Mouse (Mus musculus): ENCODE measurements around the gene Rad51b.

Rad51b gene

DNA sequence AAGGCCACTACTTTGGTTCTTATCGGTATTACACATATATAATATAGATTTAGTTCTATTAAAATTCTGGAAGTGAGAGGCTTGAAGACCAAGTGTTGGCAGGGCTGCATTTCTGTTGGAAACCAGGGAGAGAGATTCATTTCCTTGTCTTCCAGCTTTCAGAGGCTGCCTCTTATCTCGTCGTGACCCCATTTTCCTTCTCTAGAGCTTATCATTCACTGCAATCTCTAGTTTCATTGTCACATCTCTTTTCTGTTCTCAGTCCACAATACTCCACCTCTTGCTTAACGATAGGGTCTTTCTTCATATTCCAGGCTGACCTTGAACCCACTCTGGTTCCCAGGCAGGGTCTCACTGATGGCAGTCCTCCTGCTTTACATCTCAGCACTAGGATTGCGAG, 202.7 kb downstream of the Rad51b start:
- no peak for DNase-seq

- DNase-seq = no peak
Observed at GRCm38 (mm10) chr12:79501877-79502276, 204.8 kb downstream of the Rad51b start.

GRCm38 (mm10) chr12:79502862-79503581, 205.9 kb downstream of the Rad51b start:
- no peak for DNase-seq

DNA sequence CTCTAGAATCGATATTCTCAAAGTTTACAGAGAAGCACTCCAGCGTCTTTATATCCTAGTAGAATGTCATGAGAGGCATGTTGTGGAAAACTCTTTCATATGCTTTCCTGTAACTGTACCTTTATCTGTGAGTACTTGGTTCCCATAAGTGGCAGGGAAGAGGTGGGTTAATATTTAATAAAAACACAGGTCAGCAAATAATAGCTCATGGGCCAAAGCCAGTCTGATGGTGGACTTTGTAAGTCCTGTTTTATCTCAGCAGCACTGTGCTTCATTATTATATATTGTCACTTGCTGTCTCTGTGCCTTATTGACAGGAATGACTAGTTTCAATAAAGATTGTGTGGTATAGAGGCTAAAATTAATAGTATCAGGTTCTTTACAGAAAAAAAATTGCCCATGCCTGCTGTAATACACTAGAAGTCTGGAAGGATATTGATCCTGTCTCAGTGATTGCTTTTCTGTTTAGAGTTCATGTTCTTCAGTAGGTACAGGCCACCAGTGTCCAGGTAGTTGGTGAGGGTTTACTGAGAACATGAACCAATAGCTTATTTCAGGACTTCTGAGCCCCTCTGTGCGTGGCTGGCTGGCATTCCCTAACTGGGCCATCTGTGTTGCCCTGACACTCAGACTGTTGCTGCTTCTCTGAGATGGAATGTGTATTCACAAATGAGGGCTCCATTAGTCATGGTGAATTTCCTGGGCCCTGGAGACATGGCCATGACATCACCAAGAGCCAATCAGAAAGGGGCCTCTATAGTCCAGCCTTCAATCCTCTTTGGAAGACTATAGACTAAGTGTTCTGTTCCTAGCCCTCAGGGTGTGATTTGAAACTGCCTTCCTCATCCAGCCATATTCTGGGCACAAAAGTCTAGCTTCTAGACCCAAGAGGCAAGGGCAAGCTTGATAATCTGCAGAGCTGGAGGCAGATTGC, 206.8 kb downstream of the Rad51b start:
- DNase-seq = no peak

DNA sequence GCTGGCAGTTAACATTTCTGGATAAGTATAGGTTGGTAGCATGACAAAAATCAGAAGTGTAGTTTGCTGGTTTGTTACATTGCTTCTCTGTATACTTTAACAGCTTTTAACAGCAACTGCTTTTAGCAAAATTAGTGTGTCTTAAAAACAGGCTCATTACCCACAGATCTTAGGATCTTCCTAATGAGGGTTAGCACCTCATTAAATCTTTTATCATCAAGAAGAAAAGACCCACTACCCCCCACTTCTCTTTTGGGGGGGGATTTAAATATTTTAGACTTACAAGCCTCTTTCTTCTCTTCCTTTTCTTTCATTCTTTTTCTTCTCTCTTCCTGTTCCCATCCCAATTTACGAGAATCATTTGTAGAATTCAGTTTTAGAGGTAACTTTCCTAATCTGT, 207.6 kb downstream of the Rad51b start:
- DNase-seq = no peak

DNA sequence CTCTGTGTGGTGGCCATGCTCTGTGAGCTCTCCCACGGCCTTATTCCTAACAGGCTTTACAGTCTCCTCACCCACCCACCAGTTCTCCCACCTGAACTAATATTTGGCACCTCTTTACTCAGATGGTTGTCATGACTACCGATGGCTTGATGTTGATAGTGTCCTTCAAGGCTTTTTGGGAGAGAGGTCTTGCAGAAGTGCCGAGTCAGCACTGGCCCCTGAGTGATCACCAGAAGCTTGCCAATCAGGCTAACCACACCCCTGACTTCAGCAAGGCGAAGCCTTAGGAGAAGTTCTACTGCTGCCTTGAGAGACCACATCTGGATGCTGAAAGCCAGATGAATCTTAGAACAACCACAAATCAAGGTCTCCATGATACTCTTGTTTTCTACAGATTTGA, 209.3 kb downstream of the Rad51b start:
- DNase-seq = no peak

GRCm38 (mm10) chr12:79507141-79507681, 210.1 kb downstream of the Rad51b start:
- DNase-seq = no peak

DNA sequence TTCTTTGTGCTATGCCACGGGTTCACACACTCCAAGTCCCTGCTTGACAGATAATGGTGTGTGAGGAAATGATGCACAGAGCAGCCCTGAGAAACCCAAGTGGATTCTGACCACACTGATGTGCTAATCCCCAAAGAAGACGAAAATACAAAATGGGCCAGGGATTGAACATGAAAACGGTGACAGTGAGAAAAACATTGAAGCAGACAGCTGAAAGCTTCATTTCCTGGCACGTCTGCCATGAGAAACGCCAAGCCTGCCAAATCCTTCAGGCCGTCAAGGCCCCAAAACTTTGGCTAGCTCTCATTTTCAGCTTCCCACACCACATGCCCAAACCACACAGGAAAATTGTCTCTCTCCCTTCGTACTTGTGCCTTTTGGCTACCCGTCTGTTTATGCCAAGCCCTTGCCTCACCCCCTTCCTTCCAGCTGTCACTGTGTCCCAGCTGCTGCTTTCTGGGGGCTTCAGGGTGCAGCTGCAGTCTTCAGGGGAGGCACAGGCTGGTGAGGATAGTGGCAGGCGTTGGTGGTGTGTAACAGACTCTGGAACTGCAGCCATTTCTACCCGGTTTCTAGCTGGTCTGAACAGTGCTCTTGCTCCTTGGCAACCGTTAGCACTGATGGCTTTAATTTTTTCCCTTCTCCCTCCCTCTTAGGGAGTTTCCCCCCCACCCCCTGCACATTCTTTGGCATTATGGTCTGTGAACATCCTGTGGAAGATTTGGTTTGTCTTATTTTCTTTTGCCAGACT, 214.5 kb downstream of the Rad51b start:
- DNase-seq = no peak

DNA sequence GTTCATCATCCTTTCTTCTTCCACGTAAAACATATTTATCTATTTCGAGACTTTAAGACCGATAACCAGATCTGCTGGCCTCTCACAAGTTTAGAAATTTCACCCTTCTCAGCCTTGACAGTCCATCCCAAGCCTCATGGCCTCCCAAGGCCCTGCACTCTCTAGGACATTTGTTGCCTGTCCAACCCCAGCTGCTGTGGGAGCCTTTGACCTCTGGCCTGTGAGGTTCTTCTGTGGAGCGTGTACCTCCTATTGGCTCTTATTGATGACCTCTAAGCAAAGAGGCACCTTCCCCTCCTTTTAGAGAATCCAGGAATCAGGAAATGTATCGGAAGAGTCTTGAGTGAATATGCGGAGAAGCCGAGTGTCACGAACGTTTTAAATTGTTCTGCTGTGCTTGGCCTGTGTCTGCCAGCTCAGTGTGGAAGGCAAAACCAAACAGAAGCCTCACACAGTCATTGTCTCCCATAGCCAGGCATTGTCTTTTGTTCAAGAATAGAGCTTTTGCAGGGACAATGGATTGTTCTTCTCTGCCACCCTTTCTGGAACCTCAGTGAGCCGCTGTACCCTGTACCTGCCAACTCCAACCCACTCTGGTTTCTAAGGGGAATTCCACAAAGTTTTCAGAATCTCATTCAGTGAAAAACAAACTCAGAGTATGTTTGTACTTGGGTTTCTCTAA, 215.3 kb downstream of the Rad51b start:
- DNase-seq = no peak

DNA sequence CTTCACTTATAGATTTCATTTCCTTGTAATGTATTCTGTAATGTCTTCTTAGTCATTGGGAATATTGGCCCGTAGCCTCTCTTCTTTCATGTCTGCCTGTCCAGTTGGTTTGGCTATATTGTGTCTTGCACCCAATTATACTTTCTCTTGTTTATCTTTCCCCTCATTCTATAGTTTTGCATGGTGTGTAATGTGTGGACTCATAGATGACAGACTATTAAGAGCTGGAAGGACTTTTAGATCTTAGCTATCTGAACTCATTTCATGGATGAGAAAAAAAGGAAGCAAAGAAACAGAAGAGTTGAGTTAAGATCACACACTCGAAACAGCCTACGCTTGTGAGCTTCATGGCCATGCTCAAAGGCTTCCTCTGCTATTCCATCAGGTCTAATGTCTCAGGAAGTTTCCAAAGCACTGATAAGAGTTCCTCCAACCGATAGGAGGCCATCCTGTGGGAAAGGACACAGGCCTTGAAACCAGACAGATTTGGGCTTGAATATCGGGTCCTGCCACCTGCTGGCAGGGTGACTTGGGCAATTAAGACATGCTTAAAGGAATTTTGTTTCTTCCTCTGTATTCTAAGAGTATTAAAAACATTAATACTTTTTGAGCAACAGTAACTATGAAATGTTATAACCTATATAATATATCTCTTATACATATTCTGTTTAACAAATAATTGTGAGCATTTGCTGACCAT, 216.1 kb downstream of the Rad51b start:
- no peak for DNase-seq

- no peak for DNase-seq
Observed at GRCm38 (mm10) chr12:79514680-79515079, 217.6 kb downstream of the Rad51b start.

GRCm38 (mm10) chr12:79522374-79522773, 225.3 kb downstream of the Rad51b start:
- DNase-seq = no peak

- no peak for DNase-seq
Observed at GRCm38 (mm10) chr12:79524941-79525871, 228.1 kb downstream of the Rad51b start.

DNA sequence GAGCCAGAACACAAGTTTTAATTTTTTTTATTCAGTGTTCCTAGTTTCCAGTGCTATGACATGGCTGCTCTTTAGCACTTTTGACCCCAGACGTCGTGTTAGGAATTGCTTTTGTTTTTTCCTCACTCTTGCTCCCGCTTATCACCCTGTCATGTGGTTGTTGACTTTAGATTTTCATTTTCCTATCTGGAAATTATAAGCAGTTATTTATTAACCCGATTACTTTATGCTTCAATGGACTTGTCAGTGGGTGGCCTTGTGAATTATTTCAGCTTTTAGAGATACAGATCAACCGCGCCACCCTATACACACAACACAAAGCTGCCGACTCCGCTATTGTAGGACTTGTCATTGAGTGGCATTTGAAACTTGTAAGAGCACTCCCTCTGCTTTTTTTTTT, 228.8 kb downstream of the Rad51b start:
- DNase-seq = no peak

DNA sequence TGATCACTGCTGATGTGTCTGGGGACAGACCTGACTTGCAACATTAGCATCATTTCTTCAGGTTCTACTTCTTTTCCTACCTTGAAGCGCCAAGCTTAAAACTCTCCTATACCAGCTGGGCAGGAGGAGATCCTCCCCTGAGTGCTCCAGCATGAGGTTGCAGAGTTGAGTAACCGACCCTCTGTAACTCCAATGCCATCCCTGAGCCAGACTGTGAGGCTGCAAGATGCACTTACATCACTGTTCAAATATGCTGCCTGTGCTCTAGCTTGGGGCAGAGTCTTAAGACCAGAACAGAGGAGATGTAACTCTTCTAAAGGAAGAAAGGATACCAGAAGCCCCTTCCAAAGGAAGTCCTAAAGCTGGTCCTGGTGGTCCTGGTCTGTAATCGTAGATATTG, 230.1 kb downstream of the Rad51b start:
- no peak for DNase-seq

DNA sequence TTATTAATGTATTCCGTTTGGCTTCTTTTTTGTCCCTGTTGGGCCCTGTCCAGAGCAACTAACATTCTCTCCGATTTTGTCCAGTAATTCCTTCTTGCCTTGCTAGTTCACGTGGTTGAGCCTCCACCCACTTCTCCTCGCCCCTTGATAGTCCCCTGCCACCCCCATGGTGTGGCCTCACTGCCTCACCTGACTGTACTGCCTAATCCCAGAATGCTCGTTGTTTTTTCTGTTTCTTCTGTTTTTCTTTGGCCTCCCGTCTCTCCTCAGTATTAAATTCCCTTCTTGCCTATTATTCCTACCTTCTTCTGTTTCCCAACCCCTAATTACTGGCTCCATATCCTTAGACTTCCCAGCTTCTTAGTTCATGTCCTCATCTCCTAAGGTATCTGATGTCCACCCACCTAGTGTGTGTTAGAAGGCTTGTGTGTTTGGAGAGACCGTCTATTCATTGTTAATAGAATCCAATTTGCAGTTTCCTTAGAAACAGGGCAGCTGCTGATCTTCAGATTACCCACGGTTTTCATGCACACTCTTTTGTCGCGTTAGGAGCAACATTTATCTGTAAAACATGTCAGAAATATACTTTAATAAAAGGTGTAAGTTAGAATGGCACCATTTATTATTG, 233.3 kb downstream of the Rad51b start:
- DNase-seq = no peak

GRCm38 (mm10) chr12:79531809-79532798, 235.0 kb downstream of the Rad51b start:
- DNase-seq = no peak

GRCm38 (mm10) chr12:79534778-79535177, 237.7 kb downstream of the Rad51b start:
- DNase-seq = no peak

Measured in cerebellum, adult 11 months (tissue).